Mouse (Mus musculus) liver, embryonic 14.5 days (tissue): ENCODE results near the gene Proca1. TPM values are rescaled to one million over a fixed set of nuclear protein-coding genes. Genes with fewer than 3 reads are reported as not detected.

ENCODE experiments used
- ATAC-seq: fragments of 200-750 bp; cut with Nextera tagmentation; 2 replicates; pipeline ENCODE4 v1.8.0; 2017; ENCODE audit warnings: moderate number of reproducible peaks, mild to moderate bottlenecking, moderate library complexity; ENCODE audit not compliant: insufficient read depth
- DNase-seq, 3 experiments: peaks; one replicate each; pipeline ENCODE4 v3.0.0-alpha.2; 2012 to 2013; ENCODE audit warnings: low read depth in 3 of 3, low spot score in 3 of 3
- H3K27ac ChIP-seq: fragments of 300-500 bp; sonication (generic); 2 replicates; pipeline ENCODE4 v1.5.1; 2014; ENCODE audit warnings: moderate library complexity, mild to moderate bottlenecking, control low read depth, inconsistent platforms
- H3K27me3 ChIP-seq: fragments of 300-500 bp; sonication (generic); 2 replicates; pipeline ENCODE4 v1.6.1; 2014; ENCODE audit warnings: mild to moderate bottlenecking, low read length, moderate library complexity; ENCODE audit not compliant: control insufficient read depth, insufficient read depth
- H3K36me3 ChIP-seq: fragments of 300-500 bp; sonication (generic); replicated peaks from 2 replicates; pipeline ENCODE4 v1.6.1; 2014; ENCODE audit warnings: low read depth; ENCODE audit not compliant: control insufficient read depth, insufficient read depth
- H3K4me1 ChIP-seq, 2 experiments: fragments of 200-500 bp in 1 of 2; fragments of 300-500 bp in 1 of 2; sonication (generic) in 1 of 2; replicated peaks; 2 replicates each; pipeline ENCODE4 v1.6.1; 2012 to 2014; ENCODE audit warnings: antibody characterized with exemption in 1 of 2, inconsistent platforms in 1 of 2, low read length in 1 of 2; ENCODE audit not compliant: control insufficient read depth in 2 of 2, insufficient read depth in 2 of 2
- H3K4me2 ChIP-seq: fragments of 300-500 bp; sonication (generic); 2 replicates; pipeline ENCODE4 v1.6.1; 2014; ENCODE audit warnings: low read depth, mild to moderate bottlenecking, control low read depth, moderate library complexity
- H3K4me3 ChIP-seq, 2 experiments: fragments of 200-500 bp in 1 of 2; fragments of 300-500 bp in 1 of 2; sonication (generic) in 1 of 2; 2 replicates each; pipeline ENCODE4 v1.5.1; 2012 to 2014; ENCODE audit warnings: low read depth in 2 of 2, low read length in 2 of 2, mild to moderate bottlenecking in 2 of 2, control low read depth in 1 of 2, inconsistent platforms in 1 of 2, moderate library complexity in 1 of 2; ENCODE audit not compliant: insufficient read depth in 1 of 2
- H3K9ac ChIP-seq: fragments of 300-500 bp; sonication (generic); replicated peaks from 2 replicates; pipeline ENCODE4 v1.6.1; 2014; ENCODE audit warnings: mild to moderate bottlenecking, control low read depth, moderate library complexity
- H3K9me3 ChIP-seq: fragments of 300-500 bp; sonication (generic); 2 replicates; pipeline ENCODE4 v1.6.1; 2016; ENCODE audit warnings: low read length, mixed read lengths; ENCODE audit not compliant: control insufficient read depth
- CTCF ChIP-seq: IDR thresholded peaks from 2 replicates; pipeline ENCODE4 v1.5.1; 2016; ENCODE audit warnings: antibody characterized with exemption, low read depth, control low read depth
- EP300 ChIP-seq: IDR thresholded peaks from 2 replicates; pipeline ENCODE4 v1.6.1; 2016; ENCODE audit warnings: antibody characterized with exemption, low read depth
- WGBS: fragments of 180-500 bp; shearing (Covaris S2); extraction: QIAGEN DNeasy Blood & Tissue Kit; methylation state at CpG from one replicate; pipeline ENCODE4 v1.1.7; 2014; ENCODE audit not compliant: insufficient replicate concordance; 5-methylcytosine and 5-hydroxymethylcytosine counted together
- polyA plus RNA-seq, 2 experiments: library from polyadenylated mRNA; depleted of rRNA in 1 of 2; stranded (reverse) in 1 of 2; unstranded in 1 of 2; fragments of >200 nt; fragmentation: Nextera tagmentation in 1 of 2; extraction: Ambion mirVana in 1 of 2; gene quantifications; 2 replicates each; pipeline versions ENCODE4 v1.2.1 to v1.2.3; 2012 to 2014

Proca1 gene
- polyA plus RNA-seq, 2 experiments = 0.16 to 0.23 TPM

DNA sequence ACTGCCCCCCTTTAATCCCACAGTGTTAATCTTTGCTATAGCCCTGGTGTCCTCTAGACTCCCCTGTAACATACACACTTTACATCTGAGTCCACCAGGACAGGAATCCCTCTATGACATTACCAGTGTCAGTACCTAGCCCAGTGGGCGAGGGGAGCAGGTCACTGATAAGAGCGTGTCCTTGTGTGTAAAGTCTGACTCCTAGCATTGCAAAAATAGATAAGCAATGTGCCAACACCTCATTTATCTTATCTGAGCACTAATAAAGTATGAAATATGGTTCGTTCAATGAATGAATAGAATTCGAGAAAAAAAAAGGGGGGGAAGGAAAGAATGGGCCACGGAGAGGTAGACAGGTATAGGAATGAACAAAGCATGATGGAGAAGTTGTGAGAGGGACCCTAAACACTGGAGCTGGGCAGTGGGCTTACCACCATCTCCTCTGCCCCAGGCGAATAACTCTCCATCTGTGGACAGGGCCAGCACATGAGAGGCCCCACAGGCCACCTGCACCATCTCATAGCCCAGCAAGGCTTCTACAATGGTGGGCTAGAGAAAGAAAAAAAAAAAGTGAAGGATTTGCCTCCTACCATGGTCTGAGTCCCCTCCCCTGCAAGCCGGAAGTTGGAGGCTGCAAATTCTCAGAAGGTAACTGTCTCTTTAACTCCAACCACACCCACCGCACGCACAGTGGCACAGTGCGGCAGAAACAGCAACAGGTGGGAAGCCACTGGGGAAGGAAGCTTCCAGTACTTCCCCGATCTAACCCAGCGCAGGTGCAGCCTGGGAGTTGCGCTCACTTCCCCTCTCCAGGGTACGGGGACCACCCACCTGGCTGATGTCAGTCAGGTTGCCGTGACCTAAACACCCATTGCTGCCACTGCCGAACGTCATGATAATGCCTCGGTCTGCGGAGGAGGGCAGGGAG lies 24.4 kb upstream of the Proca1 start:
- DNase-seq (peak in 2 of 3 experiments; percentile 66 to 70), ATAC-seq (peak; percentile 65)
- peaks cover 36 to 44% of the 10 kb centered on the region in 2 experiments for H3K4me1 ChIP-seq
- WGBS = 13% methylated on average over 19 of the region's 19 CpGs
- H3K27me3 ChIP-seq = no peaks in the 10 kb centered on the region
- peak overlapping the region; percentile 52 to 69 for H3K4me3 ChIP-seq
- TF ChIP-seq EP300 (peak; percentile 80), CTCF (no peak)
- H3K4me2 ChIP-seq = peak overlapping the region; percentile 70
- no peaks in the 10 kb centered on the region for H3K9me3 ChIP-seq
- peak overlapping the region; percentile 71 for H3K27ac ChIP-seq
- peak overlapping the region; percentile 55 for H3K9ac ChIP-seq
- no peaks in the 10 kb centered on the region for H3K36me3 ChIP-seq

DNA sequence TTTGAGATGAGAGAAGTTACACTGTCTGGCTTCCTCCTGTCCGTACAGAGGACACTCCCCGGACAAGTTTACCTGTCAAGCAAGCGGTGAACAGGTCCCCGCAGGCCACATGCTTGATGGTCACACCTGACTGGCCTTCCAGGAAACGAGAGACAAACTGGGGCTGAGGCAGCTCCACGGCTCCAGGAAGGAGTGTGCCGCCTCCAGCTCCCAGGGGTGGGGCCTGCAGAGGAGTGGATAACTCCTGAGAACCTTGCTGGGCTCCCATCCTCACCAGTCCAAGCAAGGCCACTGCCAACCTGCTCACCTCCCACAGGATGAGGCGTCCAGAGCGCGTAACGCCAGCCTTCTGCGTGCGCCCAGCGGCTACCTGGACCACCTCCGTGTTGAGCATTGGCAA lies 22.9 kb upstream of the Proca1 start:
- Histone ChIP-seq H3K27me3 (no peaks in the 10 kb centered on the region), H3K9me3 (no peaks in the 10 kb centered on the region), H3K36me3 (no peaks in the 10 kb centered on the region), H3K4me3 (no peak overlapping the region), H3K27ac (peak overlapping the region; percentile 2; the same call in 1 of the 2 replicates), H3K9ac (no peak overlapping the region), H3K4me1 (peaks cover 42 to 50% of the 10 kb centered on the region in 2 experiments), H3K4me2 (peak overlapping the region; percentile 3; the same call in 1 of the 2 replicates)
- DNase-seq (no peak), ATAC-seq (no peak)
- TF ChIP-seq EP300 = no peak
- no peak for TF ChIP-seq CTCF
- WGBS = 84% methylated on average over 15 of the region's 15 CpGs

GRCm38 (mm10) chr11:78171328-78171727 lies 21.9 kb upstream of the Proca1 start:
- DNase-seq (no peak), ATAC-seq (no peak)
- H3K27me3 ChIP-seq = no peaks in the 10 kb centered on the region
- H3K4me1 ChIP-seq = peaks cover 40 to 44% of the 10 kb centered on the region in 2 experiments
- no peaks in the 10 kb centered on the region for H3K9me3 ChIP-seq
- 67% methylated on average over 4 of the region's 4 CpGs for WGBS
- TF ChIP-seq CTCF = peak; percentile 47
- no peak for TF ChIP-seq EP300
- no peaks in the 10 kb centered on the region for H3K36me3 ChIP-seq
- no peak overlapping the region for H3K4me2 ChIP-seq
- H3K4me3 ChIP-seq = no peak overlapping the region
- H3K27ac ChIP-seq = no peak overlapping the region
- H3K9ac ChIP-seq = no peak overlapping the region

DNA sequence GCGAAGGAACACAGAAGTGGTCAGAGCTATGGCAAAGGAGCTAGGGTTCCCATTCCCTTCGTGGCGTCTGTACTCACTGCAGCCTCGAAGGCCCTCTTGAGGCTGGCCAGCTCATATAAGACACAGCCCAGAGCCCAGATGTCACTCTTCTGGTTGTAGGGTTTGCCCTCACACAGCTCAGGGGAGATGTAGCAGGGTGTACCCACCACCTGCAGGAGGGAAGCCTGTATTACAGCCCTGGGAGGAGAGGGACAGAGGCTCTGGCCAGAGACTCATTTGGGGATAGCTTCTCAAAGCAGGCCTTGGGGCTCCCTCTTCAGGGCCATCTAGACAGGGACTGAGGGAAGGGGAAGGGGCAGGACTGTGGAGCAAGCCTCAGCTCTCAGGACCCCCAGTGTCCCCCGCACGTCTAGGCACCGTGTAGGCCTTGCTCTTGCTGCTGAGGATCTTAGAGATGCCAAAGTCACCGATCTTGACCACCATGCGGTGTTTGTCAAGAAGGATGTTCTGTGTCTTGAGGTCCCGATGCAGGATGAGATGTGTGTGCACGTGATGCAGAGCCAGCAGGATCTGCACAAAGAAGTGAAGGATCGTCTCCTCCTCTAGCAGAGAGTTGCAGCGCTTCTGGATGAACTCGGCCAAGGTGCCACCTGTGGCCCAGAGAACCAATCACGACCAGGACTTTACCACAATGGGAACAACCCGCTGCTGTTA lies 21.0 kb upstream of the Proca1 start:
- H3K4me3 ChIP-seq = no peak overlapping the region
- ATAC-seq = no peak
- no peaks in the 10 kb centered on the region for H3K36me3 ChIP-seq
- H3K27ac ChIP-seq = no peak overlapping the region
- H3K9me3 ChIP-seq = no peaks in the 10 kb centered on the region
- 79% methylated on average over 16 of the region's 16 CpGs for WGBS
- TF ChIP-seq CTCF (peak; percentile 61), EP300 (no peak)
- H3K4me2 ChIP-seq = no peak overlapping the region
- peaks cover 35 to 37% of the 10 kb centered on the region in 2 experiments for H3K4me1 ChIP-seq
- no peak overlapping the region for H3K9ac ChIP-seq
- no peaks in the 10 kb centered on the region for H3K27me3 ChIP-seq
- no peak for DNase-seq
